Mouse (Mus musculus): ENCODE data around the gene Dpp8.

The Dpp8 gene

DNA sequence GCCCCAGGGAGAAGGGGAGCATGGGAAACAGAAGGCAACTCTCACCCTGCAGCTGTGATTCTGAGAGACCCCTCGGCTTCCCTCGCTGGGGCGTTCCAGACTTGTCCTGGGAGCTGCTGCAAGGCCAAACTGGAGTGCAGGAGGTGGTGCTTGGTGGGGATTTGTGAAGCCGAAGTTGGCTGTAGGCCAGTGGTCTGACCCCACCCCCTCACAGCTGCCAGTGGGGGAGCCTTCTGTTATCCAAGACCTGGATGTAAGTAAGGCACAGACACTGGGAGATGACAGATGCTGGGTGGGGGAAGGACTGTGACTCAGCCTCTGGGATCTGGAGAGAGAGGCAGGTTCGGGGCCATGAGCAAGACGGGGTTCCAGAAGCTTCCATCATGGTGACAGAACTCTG lies 62.0 kb downstream of the Dpp8 start:
- no peak for DNase-seq

DNA sequence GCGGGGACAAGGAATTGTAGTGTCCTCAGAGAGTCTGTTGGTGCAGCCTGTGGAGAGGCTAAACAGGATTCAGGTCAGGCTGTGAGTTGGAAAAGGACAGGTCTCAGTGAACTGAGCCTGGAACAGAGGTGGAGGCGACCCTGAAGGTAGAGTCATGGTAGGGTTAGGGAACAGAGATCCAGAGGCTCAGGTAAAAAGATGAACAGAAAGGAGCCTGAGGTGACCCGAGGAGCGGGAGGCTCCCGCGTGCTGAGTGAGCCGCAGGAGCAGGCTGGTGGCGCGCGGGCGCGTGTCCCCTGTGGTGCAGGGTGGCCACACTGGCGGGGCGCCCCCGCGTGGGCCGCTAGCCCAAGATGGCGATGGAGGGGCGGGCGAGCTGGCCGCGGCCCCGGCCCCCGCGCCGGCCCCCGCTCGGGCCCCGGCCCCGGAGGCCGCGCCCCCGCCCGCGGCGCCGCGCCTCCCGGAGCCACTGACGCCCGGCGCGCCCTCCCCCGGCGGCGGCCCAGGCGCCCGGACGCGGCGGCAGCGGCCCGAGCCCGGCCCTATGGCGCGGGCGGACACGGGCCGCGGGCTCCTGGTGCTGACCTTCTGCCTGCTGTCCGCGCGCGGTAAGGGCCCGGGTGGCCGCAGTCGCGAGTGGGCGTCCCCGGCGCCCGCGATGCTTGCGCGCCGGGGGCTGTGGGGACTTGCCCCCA lies 68.9 kb downstream of the Dpp8 start, which contains the start of gene Igdcc4:
TSS of gene Igdcc4 (plus strand) at position 496 of the 695 bp plus-strand sequence.
- peak; percentile 14 to 46 for DNase-seq

- peak; percentile 22 to 45 for DNase-seq
Observed at GRCm38 (mm10) chr9:65101686-65102376, 69.6 kb downstream of the Dpp8 start.

- peak; percentile 25 to 32 for DNase-seq
Observed at GRCm38 (mm10) chr9:65102377-65103172, 70.4 kb downstream of the Dpp8 start.

DNA sequence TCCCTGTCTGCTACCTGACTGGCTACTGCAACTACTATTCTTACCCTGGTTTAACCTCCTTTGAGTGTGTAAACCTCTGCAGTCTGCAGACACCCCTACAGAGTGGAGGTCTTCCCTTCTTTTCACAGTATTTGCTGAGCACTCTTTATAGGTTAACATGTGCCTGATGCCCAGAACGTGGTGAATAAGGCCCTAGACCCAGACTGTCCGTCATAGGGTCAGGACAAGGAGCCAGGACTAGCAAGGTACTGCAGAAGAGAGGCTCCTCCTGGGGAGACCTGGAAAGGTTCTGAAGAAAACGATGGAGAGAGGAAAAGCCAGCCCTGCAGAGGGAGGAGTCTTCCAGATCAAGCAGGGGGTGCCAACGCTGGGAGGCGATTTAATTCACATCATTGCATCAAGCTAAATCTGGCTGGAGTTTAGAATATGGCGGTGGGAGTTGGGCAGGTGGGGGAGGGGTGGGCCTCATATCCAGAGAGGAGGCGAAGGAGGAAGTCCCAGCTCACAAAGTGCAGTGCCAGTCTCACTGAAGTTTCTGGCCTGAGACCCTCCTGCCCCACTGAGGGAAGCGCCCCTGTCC lies 71.0 kb downstream of the Dpp8 start:
- DNase-seq, result no peak

DNA sequence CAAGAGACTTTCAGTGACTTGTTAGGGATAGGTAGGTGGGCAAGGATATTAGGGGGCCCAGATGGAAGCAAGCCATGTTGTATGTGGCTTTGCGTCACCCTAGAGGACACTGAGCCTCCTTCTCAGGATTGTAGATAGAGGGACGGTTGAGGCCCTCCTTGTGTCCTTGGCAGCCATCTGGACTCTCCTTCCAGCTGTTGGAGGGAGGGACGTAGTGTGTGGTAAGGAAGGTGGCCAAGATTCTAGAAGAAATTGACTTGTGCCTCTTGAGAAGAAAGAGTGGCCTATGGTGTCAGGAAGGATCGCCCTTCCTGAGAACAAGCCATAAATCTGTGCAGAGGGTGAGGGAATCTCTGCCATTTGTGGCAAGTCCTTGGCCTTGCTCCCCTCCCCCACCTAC lies 74.6 kb downstream of the Dpp8 start:
- DNase-seq, result no peak

GRCm38 (mm10) chr9:65107893-65108292 lies 75.7 kb downstream of the Dpp8 start:
- no peak for DNase-seq

GRCm38 (mm10) chr9:65109132-65110072 lies 77.2 kb downstream of the Dpp8 start:
- DNase-seq, result peak; percentile 20 to 25

DNA sequence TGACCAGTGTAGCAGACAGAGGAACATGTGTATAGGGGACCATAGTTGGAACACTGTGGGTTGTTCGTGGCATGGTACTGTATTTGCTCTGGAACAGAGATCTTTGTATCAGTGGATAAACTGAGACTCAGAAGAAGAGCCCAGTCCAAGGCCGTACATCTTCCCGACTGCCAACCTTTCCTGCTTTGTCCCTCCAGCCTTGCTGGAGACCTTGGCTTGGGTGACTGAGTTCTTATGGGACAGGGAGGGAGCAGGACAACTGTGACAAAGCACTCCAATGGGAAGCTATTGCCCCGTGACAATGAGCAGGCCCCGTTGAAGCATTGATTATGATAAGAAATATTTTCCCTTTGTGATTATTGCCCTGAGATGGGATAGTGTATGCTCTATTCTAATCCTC lies 79.5 kb downstream of the Dpp8 start:
- no peak for DNase-seq

- no peak for DNase-seq
Observed at GRCm38 (mm10) chr9:65113694-65114093, 81.5 kb downstream of the Dpp8 start.

DNA sequence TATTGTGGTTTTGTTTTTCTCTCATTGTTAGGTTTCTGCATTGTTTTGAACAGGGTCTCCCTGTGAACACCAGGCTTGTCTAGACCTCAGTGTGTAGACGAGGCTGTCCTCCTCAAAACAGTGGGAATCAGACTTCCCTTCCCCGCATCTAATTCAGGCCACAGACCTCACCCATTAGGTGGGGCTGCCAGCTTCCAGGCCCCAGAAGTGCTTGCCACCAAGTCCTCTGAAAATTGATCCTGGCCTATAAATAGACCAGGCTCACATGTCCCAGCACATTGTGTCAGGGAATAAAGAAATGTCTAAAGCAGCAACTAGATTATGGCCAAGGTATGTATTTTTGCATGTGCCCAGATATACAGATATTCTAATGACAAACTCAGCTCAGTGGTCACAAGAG lies 83.7 kb downstream of the Dpp8 start:
- DNase-seq, result no peak

DNA sequence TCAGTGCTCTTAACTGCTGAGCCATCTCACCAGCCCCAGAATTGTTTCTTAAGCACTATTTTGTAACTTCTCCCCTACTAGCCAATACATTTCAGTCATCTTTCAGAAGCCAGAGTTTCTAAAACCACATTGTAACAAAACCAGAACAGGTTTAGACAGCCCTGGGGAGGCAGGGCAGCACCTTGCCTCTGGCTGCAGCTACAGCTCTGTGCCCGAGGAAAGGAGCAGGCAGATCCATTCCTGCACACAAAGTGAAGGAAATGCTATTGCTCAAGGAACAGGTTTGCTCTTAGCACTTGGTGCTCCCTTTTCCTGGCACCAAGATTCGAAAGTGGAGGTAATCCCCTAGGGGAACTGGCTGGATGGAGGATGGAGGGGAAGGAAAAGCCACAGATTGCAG lies 85.3 kb downstream of the Dpp8 start:
- DNase-seq, result no peak

GRCm38 (mm10) chr9:65120935-65121334 lies 88.7 kb downstream of the Dpp8 start:
- DNase-seq, result peak; percentile 65 to 73

DNA sequence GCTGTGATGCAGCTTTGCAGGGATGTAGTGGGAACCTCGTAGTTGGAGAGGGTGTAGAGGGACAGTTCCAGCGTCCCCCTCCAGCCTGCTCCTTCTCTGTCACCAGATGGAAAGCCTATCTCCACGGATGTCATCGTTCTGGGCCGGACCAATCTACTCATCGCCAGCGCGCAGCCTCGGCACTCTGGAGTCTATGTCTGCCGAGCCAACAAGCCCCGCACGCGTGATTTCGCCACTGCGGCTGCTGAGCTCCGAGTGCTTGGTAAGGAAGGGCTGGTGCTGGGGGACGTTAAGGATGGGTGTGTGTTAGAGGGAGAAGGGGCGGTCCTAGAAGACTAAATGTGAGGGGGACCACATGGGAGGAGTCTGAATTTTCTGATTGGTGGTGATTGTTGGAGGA lies 90.3 kb downstream of the Dpp8 start:
- no peak for DNase-seq

- DNase-seq, result peak; percentile 53 to 64
Observed at GRCm38 (mm10) chr9:65123552-65124168, 91.4 kb downstream of the Dpp8 start.

DNA sequence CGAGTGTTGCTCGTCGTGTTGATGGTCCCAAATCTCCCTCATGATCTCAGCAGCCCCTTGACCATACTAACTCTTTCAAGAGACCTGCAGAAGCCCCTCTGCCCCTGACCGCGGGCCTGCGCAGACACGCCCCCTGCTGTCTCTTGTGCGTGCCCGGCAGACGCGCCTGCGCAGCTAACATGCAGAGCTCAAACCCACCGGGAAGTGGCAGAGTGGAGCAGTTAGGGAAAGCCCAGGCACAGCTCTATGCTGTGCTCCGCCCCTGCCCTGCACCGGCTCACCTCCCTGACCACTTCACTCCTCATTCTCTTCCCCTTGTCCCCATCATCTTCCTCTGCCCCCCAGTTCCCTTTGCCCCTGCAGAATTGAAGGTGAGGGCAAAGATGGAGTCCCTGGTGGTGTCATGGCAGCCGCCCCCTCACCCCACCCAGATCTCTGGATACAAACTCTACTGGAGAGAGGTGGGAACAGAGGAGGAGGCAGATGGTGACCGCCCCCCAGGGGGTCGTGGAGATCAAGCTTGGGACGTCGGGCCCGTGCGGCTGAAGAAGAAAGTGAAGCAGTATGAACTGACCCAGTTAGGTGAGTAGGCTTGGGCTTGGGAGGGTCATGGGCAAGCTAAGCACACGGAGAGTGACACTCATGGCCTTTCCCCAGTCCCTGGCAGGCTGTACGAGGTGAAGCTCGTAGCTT lies 96.1 kb downstream of the Dpp8 start:
- no peak for DNase-seq

GRCm38 (mm10) chr9:65131717-65132116 lies 99.5 kb downstream of the Dpp8 start:
- no peak for DNase-seq

Measured in cerebellum, adult 18-20 months (tissue).